Mouse (Mus musculus) ES-E14 (cell line): ENCODE results near the gene Ntm.

Experiments used
- MAFK ChIP-seq: IDR thresholded peaks from 2 replicates; pipeline ENCODE4 v1.6.1; 2014; ENCODE audit warnings: mild to moderate bottlenecking, low read depth, low read length, inconsistent platforms; ENCODE audit not compliant: insufficient read depth
- ZNF384 ChIP-seq: IDR thresholded peaks from 2 replicates; pipeline ENCODE4 v1.6.1; 2012; ENCODE audit warnings: low read depth, low read length, inconsistent platforms

DNA sequence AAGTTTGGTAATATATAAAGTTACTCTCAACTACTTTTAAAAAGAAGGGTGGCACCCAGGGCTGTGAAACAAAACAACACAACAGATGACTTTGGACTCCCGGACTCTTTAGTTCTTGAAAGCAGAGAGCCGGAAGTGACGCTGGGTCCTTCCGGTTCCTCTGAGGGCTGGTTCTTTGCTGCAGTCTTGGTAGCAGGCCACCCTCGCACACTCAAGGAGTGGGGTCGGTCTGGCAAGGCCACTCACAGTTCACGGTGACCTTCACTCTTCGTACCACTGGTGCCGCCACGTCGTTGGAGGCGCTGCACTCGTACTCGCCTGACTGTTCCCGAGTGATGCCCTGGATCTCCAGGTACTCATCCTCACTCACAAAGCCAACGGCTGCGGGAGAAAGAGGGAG lies 949.1 kb downstream of the Ntm start:
- TF ChIP-seq MAFK (no peak), ZNF384 (no peak)
